Mouse (Mus musculus) thymus, adult 2 months (tissue): ENCODE results near the gene Nop16.

Experiments
- CTCF ChIP-seq: fragments of 200-500 bp; IDR thresholded peaks from 2 replicates; pipeline ENCODE4 v1.5.1; 2012; ENCODE audit warnings: mild to moderate bottlenecking, control low read depth, low read length, moderate library complexity, borderline replicate concordance; ENCODE audit not compliant: control insufficient read depth, poor library complexity, insufficient read depth; ENCODE audit errors: extremely low read depth
- POLR2A ChIP-seq: fragments of 200-500 bp; IDR thresholded peaks from 2 replicates; pipeline ENCODE4 v1.6.1; 2012; ENCODE audit warnings: mild to moderate bottlenecking, low read length, control low read depth, moderate library complexity; ENCODE audit not compliant: control insufficient read depth, poor library complexity, insufficient read depth; ENCODE audit errors: extremely low read depth

- TF ChIP-seq CTCF (0 out of 2 replicates have a peak, but pooled peaks have one; percentile 10), POLR2A (peak; percentile 91)
Measured at GRCm38 (mm10) chr13:54565201-54565581, 24.7 kb downstream of the Nop16 start, which contains the start of gene 4833439L19Rik.
